ENCODE assay signal across 28 mouse cellular contexts in genomic region chr1:91776928-91777327, GRCm38 (mm10). TPM values are rescaled to one million over a fixed set of nuclear protein-coding genes. Genes with fewer than 3 reads are reported as not detected.
DNase-seq lines count a peak whose midpoint lies in the region; ATAC-seq and TF ChIP-seq lines count a peak whose summit lies in the region.
"Had no signal": no experiment of that assay in that cellular context is flagged by ENCODE, and none has a peak within 500 bp of the region (broad histone marks: within the 10 kb centered on the region; RNA-seq: fewer than 3 reads in every experiment).

No protein-coding gene starts in this region.

- H3K4me1 ChIP-seq in cerebellum, adult 2 months (ENCODE audit: control insufficient read depth, insufficient read depth, low read length): no peaks in the 10 kb centered on the region
- H3K4me1 ChIP-seq: forebrain, embryonic 12.5 days had no signal

- no peak for ATAC-seq in megakaryocyte progenitor cell, adult 5-6 weeks (replicated peaks; ENCODE audit: poor library complexity)
- ATAC-seq: activated CD4-positive, CD25-positive, alpha-beta regulatory T cell, adult 4 months; forebrain, embryonic 14.5 days; forebrain, embryonic 16.5 days; Patski had no signal

- H3ac ChIP-seq in C2C12 (ENCODE audit: control insufficient read depth, insufficient read length, low read depth): no peak overlapping the region

- TF ChIP-seq POLR2A in cerebellum, adult 2 months (IDR thresholded peaks at IDR 0.05; ENCODE audit: borderline replicate concordance, insufficient read depth, low read length): no peak

- 68% methylated on average over 5 of the region's 5 CpGs for WGBS in cerebellum, adult 2 months

- no peak overlapping the region for H3K27ac ChIP-seq in cerebellum, adult 2 months (ENCODE audit: insufficient read depth, low read length)
- H3K27ac ChIP-seq: embryonic facial prominence, embryonic 13.5 days; embryonic facial prominence, embryonic 15.5 days; forebrain, embryonic 10.5 days; forebrain, embryonic 12.5 days had no signal

- H3K36me3 ChIP-seq in C2C12 (ENCODE audit: control insufficient read depth, insufficient read depth): no peaks in the 10 kb centered on the region
- H3K36me3 ChIP-seq: embryonic facial prominence, embryonic 13.5 days; embryonic facial prominence, embryonic 15.5 days; forebrain, embryonic 10.5 days; forebrain, embryonic 12.5 days had no signal

- DNase-seq in 416B (ENCODE audit: low read depth) (peak; percentile 25), ES-CJ7 (ENCODE audit: low read depth, low spot score) (peak; percentile 39), R1 (ENCODE audit: low read depth, low spot score) (peak; percentile 59)
- DNase-seq in cerebellum, adult 2 months: no peak
- no peak for DNase-seq in frontal cortex, postnatal 10 days (ENCODE audit: low spot score in 2 of 2)
- DNase-seq in gastrocnemius, postnatal 25 days: no peak
- DNase-seq: adrenal gland, adult 2 months; adrenal gland, postnatal 10 days; adrenal gland, postnatal 25 days; B cell, adult 2 months; cerebellum, adult 11 months; cerebellum, adult 18-20 months; cerebellum, adult 9-10 months; cerebellum, postnatal 10 days; cerebellum, postnatal 36 days; embryo, embryonic 11 days had no signal

- no peak overlapping the region for H3K4me3 ChIP-seq in C2C12 (ENCODE audit: insufficient read depth, poor library complexity, severe bottlenecking)
- H3K4me3 ChIP-seq in cerebellum, adult 2 months (replicated peaks; ENCODE audit: insufficient read depth, low read depth, low read length): no peak overlapping the region
- H3K4me3 ChIP-seq: embryonic facial prominence, embryonic 13.5 days; embryonic facial prominence, embryonic 15.5 days; erythroblast, embryonic 14.5 days; forebrain, embryonic 10.5 days; forebrain, embryonic 12.5 days had no signal

- no peak for TF ChIP-seq CTCF in C2C12 (IDR thresholded peaks at IDR 0.05; ENCODE audit: control insufficient read depth, insufficient read depth, insufficient read length)
- TF ChIP-seq CTCF in cerebellum, adult 2 months (IDR thresholded peaks at IDR 0.05; ENCODE audit: borderline replicate concordance, insufficient read depth, low read depth, low read length): no peak

- no peaks in the 10 kb centered on the region for H3K79me3 ChIP-seq in C2C12 (ENCODE audit: low read depth)

- H3K27me3 ChIP-seq in C2C12 (ENCODE audit: control insufficient read depth, insufficient read depth, insufficient read length): peaks cover 6% of the 10 kb centered on the region
- H3K27me3 ChIP-seq in cerebellum, adult 2 months (ENCODE audit: control insufficient read depth, insufficient read depth, low read length): no peaks in the 10 kb centered on the region
- H3K27me3 ChIP-seq: embryonic facial prominence, embryonic 15.5 days; forebrain, embryonic 12.5 days had no signal

- H3K79me2 ChIP-seq in C2C12 (ENCODE audit: control insufficient read depth, insufficient read depth): no peaks in the 10 kb centered on the region

TF ChIP-seq in C2C12, 6 proteins besides CTCF, POLR2A, EP300 and RAD21:
- TF ChIP-seq USF1 (IDR thresholded peaks at IDR 0.05; ENCODE audit: low read depth): peak; percentile 26
- no peak for TF ChIP-seq MAX (IDR thresholded peaks at IDR 0.05)
- no peak for TF ChIP-seq CEBPB (IDR thresholded peaks at IDR 0.05; ENCODE audit: low read depth)
- TF ChIP-seq MYOD1 (IDR thresholded peaks at IDR 0.05; ENCODE audit: control insufficient read depth, insufficient read length, low read depth): no peak

RNA-seq across cellular contexts. Expression of gene Twist2, which starts 24.3 kb away (rescaled TPM):
- polyA plus RNA-seq in C2C12 (2012; fragmentation: generic; extraction: Trizol): 65.4 TPM
- total RNA-seq in megakaryocyte progenitor cell, adult 5-6 weeks (2015): not detected in 2 replicates
- not detected in 2 replicates for total RNA-seq in megakaryocyte progenitor cell, adult 5-6 weeks (2017)
- 0.15 and 0.17 TPM in 2 replicates for polyA plus RNA-seq in cerebellum, adult 2 months (2012; rRNA removed)
- total RNA-seq in gastrocnemius, postnatal 25 days (2021): 1 to 10 TPM; 1.5 to 1.9 TPM
- total RNA-seq: common myeloid progenitor, adult 5-6 weeks had no signal
- polyA plus RNA-seq: activated CD4-positive, CD25-positive, alpha-beta regulatory T cell, adult 4 months; erythroblast, embryonic 14.5 days had no signal

Comparison
In these comparisons a context has a peak if more than half of its experiments do, and no peak if none do; other contexts are left out.
1. DNase-seq: peak in 416B (single experiment), ES-CJ7 (single experiment) and R1 (single experiment); none in cerebellum, adult 2 months (0 of 2), frontal cortex, postnatal 10 days (0 of 2) and gastrocnemius, postnatal 25 days (single experiment).